Mouse (Mus musculus) MEL (cell line): ENCODE data around the gene Gm20388.

ENCODE experiments used
- CHD1 ChIP-seq: IDR thresholded peaks from 2 replicates; pipeline ENCODE4 v1.6.1; 2012; ENCODE audit warnings: low read depth, mild to moderate bottlenecking, inconsistent platforms, low read length, improper control_type of control experiment
- E2F4 ChIP-seq: IDR thresholded peaks from 2 replicates; pipeline ENCODE4 v1.6.1; 2011; ENCODE audit warnings: low read depth, low read length, improper control_type of control experiment, borderline replicate concordance
- EP300 ChIP-seq, 2 experiments: IDR thresholded peaks; 2 replicates each; pipeline ENCODE4 v1.6.1; 2011; ENCODE audit warnings: improper control_type of control experiment in 2 of 2, low read length in 2 of 2, low read depth in 1 of 2, mild to moderate bottlenecking in 1 of 2
- JUND ChIP-seq: IDR thresholded peaks from 2 replicates; pipeline ENCODE4 v1.6.1; 2011; ENCODE audit warnings: low read depth, mild to moderate bottlenecking, improper control_type of control experiment, low read length
- MAX ChIP-seq: IDR thresholded peaks from 2 replicates; pipeline ENCODE4 v1.6.1; 2011; ENCODE audit warnings: low read length, improper control_type of control experiment
- MXI1 ChIP-seq: IDR thresholded peaks from 2 replicates; pipeline ENCODE4 v1.6.1; 2011; ENCODE audit warnings: mild to moderate bottlenecking, low read depth, low read length, improper control_type of control experiment
- POLR2A ChIP-seq, 2 experiments: IDR thresholded peaks; 2 replicates each; pipeline ENCODE4 v1.6.1; 2011 to 2012; ENCODE audit warnings: low read length in 2 of 2, mild to moderate bottlenecking in 2 of 2, control low read depth in 1 of 2, improper control_type of control experiment in 1 of 2, low read depth in 1 of 2, moderate library complexity in 1 of 2; ENCODE audit not compliant: control insufficient read depth in 1 of 2, insufficient read depth in 1 of 2, poor library complexity in 1 of 2
- POLR2AphosphoS2 ChIP-seq: IDR thresholded peaks from 2 replicates; pipeline ENCODE4 v1.6.1; 2011; ENCODE audit warnings: low read length, improper control_type of control experiment
- POLR2AphosphoS5 ChIP-seq: IDR thresholded peaks from 2 replicates; pipeline ENCODE4 v1.6.1; 2012; ENCODE audit warnings: low read depth, borderline replicate concordance, mild to moderate bottlenecking, inconsistent platforms, low read length, moderate library complexity, mixed read lengths
- SIN3A ChIP-seq: IDR thresholded peaks from 2 replicates; pipeline ENCODE4 v1.6.1; 2012; ENCODE audit warnings: low read length, improper control_type of control experiment, inconsistent platforms
- SMC3 ChIP-seq: IDR thresholded peaks from 2 replicates; pipeline ENCODE4 v1.6.1; 2011; ENCODE audit warnings: low read depth, low read length, improper control_type of control experiment
- UBTF ChIP-seq: IDR thresholded peaks from 2 replicates; pipeline ENCODE4 v1.6.1; 2012; ENCODE audit warnings: low read depth, mild to moderate bottlenecking, inconsistent platforms, low read length, improper control_type of control experiment, moderate library complexity, borderline replicate concordance; ENCODE audit not compliant: insufficient read depth

GRCm38 (mm10) chr8:121350803-121351202 lies 1440.2 kb downstream of the Gm20388 start:
- TF ChIP-seq UBTF (no peak), E2F4 (no peak), SMC3 (no peak), POLR2A (IDR thresholded peaks at IDR 0.05; ENCODE audit: control insufficient read depth in 1 of 2, insufficient read depth in 1 of 2, low read depth in 1 of 2, low read length in 2 of 2, poor library complexity in 1 of 2) (no peak), EP300 (IDR thresholded peaks at IDR 0.05; ENCODE audit: low read depth in 1 of 2, low read length in 2 of 2) (no peak), MXI1 (no peak), POLR2AphosphoS5 (no peak), POLR2AphosphoS2 (no peak), JUND (no peak), SIN3A (no peak), CHD1 (no peak), MAX (no peak)
